Mouse (Mus musculus): ENCODE results near the gene Slc7a1.

DNA sequence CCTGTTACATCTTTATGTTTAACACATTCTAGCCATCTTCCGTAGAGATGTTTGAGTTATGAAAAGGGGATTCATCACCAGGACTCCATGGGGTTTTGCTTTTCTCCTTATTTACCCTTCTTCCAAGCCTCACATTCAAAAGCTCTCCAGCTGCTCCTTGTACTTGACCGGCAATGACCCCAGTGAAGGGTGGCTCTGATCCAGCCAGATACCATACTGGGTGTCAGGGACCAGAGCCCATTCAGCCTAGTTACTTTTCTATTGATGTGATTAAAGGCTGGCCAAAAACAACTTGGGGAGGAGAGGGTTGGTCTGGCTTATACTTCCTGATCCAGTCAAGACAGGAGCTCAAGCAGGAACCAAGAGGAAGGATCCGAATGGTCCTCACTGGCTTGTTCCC is 116.1 kb downstream of the Slc7a1 start:
- TF ChIP-seq POLR2A (IDR thresholded peaks at IDR 0.05; ENCODE audit: extremely low read depth, insufficient read depth, low read length) (no peak), CTCF (IDR thresholded peaks at IDR 0.05; ENCODE audit: extremely low read depth, insufficient read depth, low read length) (no peak)
